Comparison of ENCODE assay signal across 8 mouse cellular contexts in the genomic region with DNA sequence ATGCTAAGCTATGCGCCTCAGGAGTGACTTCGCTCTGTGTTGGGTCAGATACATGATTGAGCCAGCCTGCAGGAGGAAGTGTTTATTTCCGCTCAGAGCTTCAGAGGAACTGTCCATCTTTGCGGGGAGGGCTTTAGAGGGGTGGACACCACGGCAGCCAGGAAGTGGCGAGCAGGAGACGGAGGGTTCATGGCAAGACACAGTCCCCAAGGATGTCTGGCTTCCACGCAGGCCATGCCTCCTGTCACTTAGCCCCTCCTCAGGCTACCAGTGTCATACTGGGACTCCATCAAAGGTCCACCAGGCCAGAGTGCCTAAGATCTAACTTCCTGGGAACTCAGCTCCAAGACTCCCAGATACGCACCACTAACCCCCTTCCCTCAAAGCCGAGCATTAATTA. TPM values are rescaled to one million over a fixed set of nuclear protein-coding genes. Genes with fewer than 3 reads are reported as not detected.
DNase-seq lines count a peak whose midpoint lies in the region; ATAC-seq and TF ChIP-seq lines count a peak whose summit lies in the region.

No protein-coding gene starts in this region.

- no peak overlapping the region for H3K9ac ChIP-seq in kidney, embryonic 15.5 days

- DNase-seq in gastrocnemius, postnatal 25 days, result peak; percentile 15
- no peak for DNase-seq in gastrocnemius, postnatal 4 days (ENCODE audit: low spot score in 2 of 2)
- DNase-seq in heart, embryonic 10.5 days (ENCODE audit: low spot score), result no peak
- no peak for DNase-seq in yolk sac, embryonic 10.5 days (ENCODE audit: low spot score)
- DNase-seq in thymus, adult 2 months, result no peak

- peaks cover 8% of the 10 kb centered on the region; the same call in 1 of the 2 replicates for H3K4me1 ChIP-seq in heart, embryonic 10.5 days
- H3K4me1 ChIP-seq in kidney, embryonic 15.5 days, result peaks cover 40% of the 10 kb centered on the region
- peaks cover 25% of the 10 kb centered on the region for H3K4me1 ChIP-seq in megakaryocyte, embryonic 14.5 days
- no peaks in the 10 kb centered on the region for H3K4me1 ChIP-seq in thymus, adult 2 months (replicated peaks; ENCODE audit: control insufficient read depth, insufficient read depth, low read length)

- peak overlapping the region; percentile 45 for H3K4me2 ChIP-seq in kidney, embryonic 15.5 days

- H3K36me3 ChIP-seq in heart, embryonic 10.5 days, result peaks cover 72% of the 10 kb centered on the region
- peaks cover 53% of the 10 kb centered on the region for H3K36me3 ChIP-seq in kidney, embryonic 15.5 days
- H3K36me3 ChIP-seq in megakaryocyte, embryonic 14.5 days (replicated peaks; ENCODE audit: low read length), result peaks cover 97% of the 10 kb centered on the region
- H3K36me3 ChIP-seq in thymus, adult 2 months (ENCODE audit: control insufficient read depth, insufficient read depth, low read length), result peaks cover 11% of the 10 kb centered on the region; the same call in 1 of the 2 replicates

- no peak for TF ChIP-seq CTCF in thymus, adult 2 months (IDR thresholded peaks at IDR 0.05; ENCODE audit: borderline replicate concordance, control insufficient read depth, extremely low read depth, insufficient read depth, low read length, poor library complexity)

- 69% methylated on average over 10 of the region's 10 CpGs for WGBS in heart, embryonic 10.5 days
- 29% methylated on average over 10 of the region's 10 CpGs for WGBS in kidney, embryonic 15.5 days
- WGBS in thymus, adult 2 months, result 77% methylated on average over 10 of the region's 10 CpGs

- TF ChIP-seq POLR2A in thymus, adult 2 months (IDR thresholded peaks at IDR 0.05; ENCODE audit: control insufficient read depth, extremely low read depth, insufficient read depth, low read length, poor library complexity), result no peak

- peak; percentile 73 for ATAC-seq in kidney, embryonic 15.5 days (replicated peaks; ENCODE audit: low FRiP score)
- no peak for ATAC-seq in inflammation-experienced regulatory T-cells, adult 6 months

- no peaks in the 10 kb centered on the region for H3K9me3 ChIP-seq in heart, embryonic 10.5 days
- no peaks in the 10 kb centered on the region for H3K9me3 ChIP-seq in kidney, embryonic 15.5 days (replicated peaks)
- H3K9me3 ChIP-seq in megakaryocyte, embryonic 14.5 days, result no peaks in the 10 kb centered on the region

- H3K27ac ChIP-seq in heart, embryonic 10.5 days, result peak overlapping the region; percentile 63; the same call in 1 of the 2 replicates
- peak overlapping the region; percentile 88 for H3K27ac ChIP-seq in kidney, embryonic 15.5 days
- no peak overlapping the region for H3K27ac ChIP-seq in thymus, adult 2 months (ENCODE audit: control insufficient read depth, insufficient read depth, low read length)

- no peak overlapping the region for H3K4me3 ChIP-seq in heart, embryonic 10.5 days
- no peak overlapping the region for H3K4me3 ChIP-seq in kidney, embryonic 15.5 days (replicated peaks)
- H3K4me3 ChIP-seq in megakaryocyte, embryonic 14.5 days (replicated peaks), result peak overlapping the region; percentile 58
- no peak overlapping the region for H3K4me3 ChIP-seq in thymus, adult 2 months (ENCODE audit: control insufficient read depth, insufficient read depth, low read length)

- H3K27me3 ChIP-seq in heart, embryonic 10.5 days (ENCODE audit: insufficient read depth, poor library complexity, severe bottlenecking), result no peaks in the 10 kb centered on the region
- no peaks in the 10 kb centered on the region for H3K27me3 ChIP-seq in kidney, embryonic 15.5 days
- no peaks in the 10 kb centered on the region for H3K27me3 ChIP-seq in megakaryocyte, embryonic 14.5 days (replicated peaks)
- no peaks in the 10 kb centered on the region for H3K27me3 ChIP-seq in thymus, adult 2 months (ENCODE audit: control insufficient read depth, insufficient read depth, low read length)

RNA-seq across cellular contexts. Expression of a gene that starts 46.6 kb away (rescaled TPM):
- total RNA-seq in gastrocnemius, postnatal 25 days (2021), result 10 to 100 TPM in 1 of 2 experiments, 1 to 10 TPM in 1; 8.0 to 11.3 TPM
- total RNA-seq in gastrocnemius, postnatal 4 days (2021), result 10 to 100 TPM; 29.8 to 31.1 TPM
- 69.3 and 74.1 TPM in 2 replicates for polyA plus RNA-seq in heart, embryonic 10.5 days (2016; fragmentation: Nextera tagmentation; extraction: Ambion mirVana)
- polyA plus RNA-seq in kidney, embryonic 15.5 days (2015; fragmentation: Nextera tagmentation; extraction: Ambion mirVana), result 74.6 and 85.1 TPM in 2 replicates
- polyA plus RNA-seq in megakaryocyte, embryonic 14.5 days (2012; ENCODE audit: insufficient read depth, low replicate concordance), result 140 and 185 TPM in 2 replicates
- polyA plus RNA-seq in inflammation-experienced regulatory T-cells, adult 6 months (2017; shearing (Covaris generic)), result 10 to 100 TPM; 41.7 to 44.3 (median 43.6) TPM
- polyA plus RNA-seq in thymus, adult 2 months (2012; rRNA removed), result 102 and 109 TPM in 2 replicates
